Mouse (Mus musculus) forebrain, embryonic 12.5 days (tissue): ENCODE results near the gene Fdx1l. TPM values are rescaled to one million over a fixed set of nuclear protein-coding genes. Genes with fewer than 3 reads are reported as not detected.
"Not testable (repeated sequence)": the region's sequence is repeated elsewhere in the genome, so short reads cannot be mapped to it uniquely, and the experiment has no call there.

Experiments used
- ATAC-seq: fragments of 200-750 bp; cut with Nextera tagmentation; 2 replicates; pipeline ENCODE4 v1.8.0; 2017; ENCODE audit warnings: moderate TSS enrichment; ENCODE audit not compliant: low FRiP score
- H3K27ac ChIP-seq: fragments of 300-500 bp; sonication (generic); 2 replicates; pipeline ENCODE4 v1.5.1; 2016; ENCODE audit warnings: mild to moderate bottlenecking
- H3K27me3 ChIP-seq: fragments of 300-500 bp; sonication (generic); 2 replicates; pipeline ENCODE4 v1.6.1; 2016; ENCODE audit warnings: mild to moderate bottlenecking
- H3K36me3 ChIP-seq: fragments of 300-500 bp; sonication (generic); replicated peaks from 2 replicates; pipeline ENCODE4 v1.6.1; 2016; ENCODE audit warnings: mild to moderate bottlenecking
- H3K4me1 ChIP-seq: fragments of 300-500 bp; sonication (generic); 2 replicates; pipeline ENCODE4 v1.6.1; 2016
- H3K4me2 ChIP-seq: fragments of 300-500 bp; sonication (generic); 2 replicates; pipeline ENCODE4 v1.6.1; 2016; ENCODE audit warnings: mild to moderate bottlenecking, moderate library complexity
- H3K4me3 ChIP-seq: fragments of 300-500 bp; sonication (generic); replicated peaks from 2 replicates; pipeline ENCODE4 v1.5.1; 2016; ENCODE audit warnings: mild to moderate bottlenecking
- H3K9ac ChIP-seq: fragments of 300-500 bp; sonication (generic); 2 replicates; pipeline ENCODE4 v1.6.1; 2016; ENCODE audit warnings: mild to moderate bottlenecking
- H3K9me3 ChIP-seq: fragments of 300-500 bp; sonication (generic); 2 replicates; pipeline ENCODE4 v1.6.1; 2016
- WGBS: fragments of 180-500 bp; shearing (Covaris S2); methylation state at CpG from one replicate; pipeline ENCODE4 v1.1.7; 2016; 5-methylcytosine and 5-hydroxymethylcytosine counted together
- polyA plus RNA-seq: library from polyadenylated mRNA; unstranded; fragments of >200 nt; fragmentation: Nextera tagmentation; extraction: Ambion mirVana; gene quantifications from 2 replicates; pipeline ENCODE4 v1.2.1, GENCODE M21; 2016

Fdx1l gene
- polyA plus RNA-seq, 1 experiment from 2014 or later, result 42.6 TPM

DNA sequence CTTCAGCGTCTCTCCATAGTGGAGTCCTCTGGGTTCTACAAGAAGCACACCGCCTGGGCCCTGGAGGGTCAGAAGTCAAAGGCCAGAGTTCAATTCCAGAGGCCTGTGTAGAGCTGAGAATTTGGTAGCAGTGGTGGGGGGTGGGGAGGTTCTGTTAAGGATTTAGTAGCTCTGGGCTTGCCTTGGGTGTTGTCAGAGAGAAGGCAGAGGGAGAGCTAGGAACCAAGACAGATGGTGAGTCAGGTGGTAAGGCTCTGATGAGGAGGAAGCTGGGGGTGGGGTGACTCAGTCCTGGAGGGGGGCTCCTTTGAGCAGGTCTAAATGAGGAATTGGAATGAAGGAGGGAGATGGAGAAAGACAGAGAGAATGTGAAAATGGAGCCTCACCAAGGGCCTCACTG, 10.5 kb downstream of the Fdx1l start:
- H3K4me2 ChIP-seq, result no peak overlapping the region
- no peaks in the 10 kb centered on the region for H3K4me1 ChIP-seq
- no peaks in the 10 kb centered on the region for H3K27me3 ChIP-seq
- no peaks in the 10 kb centered on the region for H3K9me3 ChIP-seq
- peaks cover 44% of the 10 kb centered on the region for H3K36me3 ChIP-seq
- H3K27ac ChIP-seq, result no peak overlapping the region
- H3K9ac ChIP-seq, result no peak overlapping the region
- no peak overlapping the region for H3K4me3 ChIP-seq
- WGBS, result 81% methylated on average over 2 of the region's 2 CpGs
- no peak for ATAC-seq

DNA sequence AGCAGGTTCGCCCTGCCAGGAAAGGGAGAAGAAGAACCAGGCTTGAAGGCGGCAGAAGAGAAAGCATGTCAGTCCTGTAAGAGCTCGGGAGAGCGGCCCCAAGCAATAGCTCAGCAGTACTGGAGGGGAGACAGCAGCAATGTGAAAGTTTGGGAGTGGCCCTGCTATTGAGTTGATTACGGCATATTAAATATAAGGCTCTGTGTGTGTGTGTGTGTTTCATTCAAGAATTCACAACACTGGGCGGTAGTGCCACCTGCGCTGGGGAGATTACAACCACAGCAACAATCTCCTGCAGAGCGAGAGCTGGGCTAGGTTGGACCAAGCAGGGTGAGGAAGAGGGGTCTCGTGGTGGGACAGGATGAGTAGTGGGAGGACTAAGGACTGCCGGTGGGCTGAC, 21.8 kb downstream of the Fdx1l start:
- no peak for ATAC-seq
- 67% methylated on average over 10 of the region's 10 CpGs for WGBS
- no peaks in the 10 kb centered on the region for H3K9me3 ChIP-seq
- no peak overlapping the region for H3K4me2 ChIP-seq
- H3K36me3 ChIP-seq, result no peaks in the 10 kb centered on the region
- no peak overlapping the region for H3K27ac ChIP-seq
- no peak overlapping the region for H3K4me3 ChIP-seq
- H3K27me3 ChIP-seq, result peaks cover 15% of the 10 kb centered on the region
- H3K9ac ChIP-seq, result no peak overlapping the region
- no peaks in the 10 kb centered on the region for H3K4me1 ChIP-seq

DNA sequence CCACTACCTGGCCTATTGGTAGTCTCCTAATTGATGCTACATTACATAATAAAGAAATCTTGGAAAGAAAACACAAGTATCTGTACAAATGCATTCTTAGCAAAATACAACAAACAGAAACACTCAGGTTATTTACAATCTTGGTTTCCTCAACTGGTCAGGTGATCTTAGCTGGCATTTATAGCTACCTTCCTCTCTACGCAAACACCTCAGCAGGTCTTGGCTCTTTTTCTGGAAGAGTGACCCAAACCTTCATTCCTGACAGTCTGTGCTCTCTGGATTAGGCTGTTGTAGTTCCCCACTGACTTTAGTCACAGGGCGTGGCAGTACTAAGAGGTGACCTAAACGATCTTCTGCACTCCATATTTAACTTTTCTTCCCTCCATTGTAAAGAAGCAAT, 28.2 kb downstream of the Fdx1l start:
- no peaks in the 10 kb centered on the region for H3K9me3 ChIP-seq
- H3K36me3 ChIP-seq, result no peaks in the 10 kb centered on the region
- no peak overlapping the region for H3K4me3 ChIP-seq
- no peak overlapping the region for H3K4me2 ChIP-seq
- peaks cover 25% of the 10 kb centered on the region for H3K27me3 ChIP-seq
- H3K27ac ChIP-seq, result no peak overlapping the region
- WGBS, result 89% methylated on average over 3 of the region's 3 CpGs
- no peak overlapping the region for H3K9ac ChIP-seq
- ATAC-seq, result no peak
- H3K4me1 ChIP-seq, result no peaks in the 10 kb centered on the region

DNA sequence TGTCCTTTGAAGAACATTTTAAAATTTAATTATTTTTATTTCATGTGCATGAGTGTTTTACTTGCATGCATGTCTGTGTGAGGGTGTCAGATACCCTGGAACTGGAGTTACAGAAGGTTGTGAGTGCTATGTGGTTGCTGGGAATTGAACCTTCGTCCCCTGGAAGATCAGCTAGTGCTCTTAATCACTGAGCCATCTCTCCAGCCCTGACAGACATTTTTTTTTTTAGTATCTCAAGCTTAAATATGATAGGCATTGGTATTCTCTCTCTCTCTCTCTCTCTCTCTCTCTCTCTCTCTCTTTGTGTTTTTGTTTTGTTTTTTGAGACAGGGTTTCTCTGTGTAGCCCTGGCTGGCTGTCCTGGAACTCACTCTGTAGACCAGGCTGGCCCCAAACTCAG, 28.6 kb downstream of the Fdx1l start:
- ATAC-seq, H3K27ac ChIP-seq, H3K9ac ChIP-seq, H3K4me1 ChIP-seq, H3K36me3 ChIP-seq, H3K9me3 ChIP-seq, H3K4me2 ChIP-seq, H3K4me3 ChIP-seq: not testable (repeated sequence)
- WGBS, result 56% methylated on average over 1 of the region's 1 CpGs
- H3K27me3 ChIP-seq, result peaks cover 30% of the 10 kb centered on the region

DNA sequence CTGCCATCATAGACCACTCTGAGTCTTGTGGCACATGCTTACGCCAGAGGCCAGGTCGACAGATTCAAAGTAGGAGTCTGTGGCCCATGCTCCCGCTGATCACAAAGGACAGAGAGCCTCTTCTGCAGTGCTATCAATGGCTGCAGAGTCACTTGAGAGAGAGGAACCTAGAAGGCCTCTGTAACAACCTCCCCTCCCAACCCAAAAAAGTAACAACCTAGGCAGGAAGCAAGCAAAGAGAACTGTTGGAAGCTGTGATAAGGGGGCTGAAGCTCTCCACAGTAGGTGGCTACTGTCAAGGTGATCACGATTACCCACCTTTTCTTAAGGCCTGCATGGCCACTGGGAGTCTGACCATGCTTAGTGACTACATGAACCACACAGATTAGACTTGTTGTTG, 29.9 kb downstream of the Fdx1l start:
- H3K27me3 ChIP-seq, result peaks cover 42% of the 10 kb centered on the region
- 90% methylated on average over 4 of the region's 4 CpGs for WGBS
- no peak overlapping the region for H3K4me2 ChIP-seq

DNA sequence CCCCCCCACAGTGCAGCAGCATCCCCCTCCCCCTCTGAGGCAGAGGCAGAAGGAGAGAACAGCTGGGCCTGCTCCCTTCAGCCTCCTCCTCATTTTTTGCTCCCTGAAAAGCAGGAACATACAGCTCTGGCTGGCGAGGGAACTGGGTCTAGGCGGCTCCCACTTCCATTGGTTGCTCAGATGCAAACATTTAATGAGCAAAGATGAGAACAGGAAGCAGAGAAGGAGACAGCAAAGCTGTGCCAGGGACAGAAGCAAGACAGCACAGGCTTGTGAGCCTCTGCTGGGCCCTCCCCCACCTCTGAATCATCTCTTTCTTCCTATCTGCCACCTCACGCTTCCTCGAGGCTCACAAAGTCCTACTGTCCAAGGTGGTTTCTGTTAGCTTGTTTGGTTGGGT, 32.1 kb downstream of the Fdx1l start:
- peaks cover 57% of the 10 kb centered on the region for H3K27me3 ChIP-seq

More for the DNA sequence above, 29.9 kb downstream of the Fdx1l start:
- no peak overlapping the region for H3K9ac ChIP-seq
- H3K27ac ChIP-seq, result no peak overlapping the region
- no peak for ATAC-seq
- no peak overlapping the region for H3K4me3 ChIP-seq
- no peaks in the 10 kb centered on the region; the same call in 1 of the 2 replicates for H3K9me3 ChIP-seq
- H3K4me1 ChIP-seq, result no peaks in the 10 kb centered on the region
- H3K36me3 ChIP-seq, result no peaks in the 10 kb centered on the region

DNA sequence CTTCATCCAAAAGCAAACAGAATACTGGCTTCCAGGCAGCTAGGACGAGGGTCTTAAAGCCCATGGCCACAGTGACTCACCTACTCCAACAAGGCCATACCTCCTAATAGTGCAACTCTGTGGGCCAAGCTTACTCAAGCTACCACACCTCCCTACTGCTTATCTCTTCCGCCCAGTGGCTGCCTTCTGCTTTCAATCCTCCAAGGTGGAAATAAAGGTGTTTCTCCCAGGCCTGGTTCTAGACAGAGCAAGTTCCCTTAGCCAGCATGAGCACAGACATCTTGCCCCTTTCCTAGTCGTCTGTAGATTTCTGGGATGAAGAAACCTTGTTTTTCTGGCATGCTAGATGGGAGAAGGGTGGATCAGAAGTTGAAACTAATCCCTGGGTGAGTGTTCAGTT, 33.6 kb downstream of the Fdx1l start:
- Histone ChIP-seq H3K4me3 (no peak overlapping the region), H3K9me3 (no peaks in the 10 kb centered on the region; the same call in 1 of the 2 replicates), H3K36me3 (no peaks in the 10 kb centered on the region), H3K27ac (no peak overlapping the region), H3K4me2 (no peak overlapping the region), H3K9ac (no peak overlapping the region), H3K27me3 (peaks cover 70% of the 10 kb centered on the region), H3K4me1 (peaks cover 16% of the 10 kb centered on the region)
- ATAC-seq, result no peak
- 79% methylated on average over 3 of the region's 3 CpGs for WGBS

More for the DNA sequence above, 32.1 kb downstream of the Fdx1l start:
- H3K4me1 ChIP-seq, result peaks cover 14% of the 10 kb centered on the region
- H3K27ac ChIP-seq, result no peak overlapping the region
- no peak for ATAC-seq
- H3K36me3 ChIP-seq, result no peaks in the 10 kb centered on the region
- H3K9ac ChIP-seq, result no peak overlapping the region
- WGBS, result 47% methylated on average over 4 of the region's 4 CpGs
- no peak overlapping the region for H3K4me2 ChIP-seq
- no peak overlapping the region for H3K4me3 ChIP-seq
- H3K9me3 ChIP-seq, result no peaks in the 10 kb centered on the region; the same call in 1 of the 2 replicates

DNA sequence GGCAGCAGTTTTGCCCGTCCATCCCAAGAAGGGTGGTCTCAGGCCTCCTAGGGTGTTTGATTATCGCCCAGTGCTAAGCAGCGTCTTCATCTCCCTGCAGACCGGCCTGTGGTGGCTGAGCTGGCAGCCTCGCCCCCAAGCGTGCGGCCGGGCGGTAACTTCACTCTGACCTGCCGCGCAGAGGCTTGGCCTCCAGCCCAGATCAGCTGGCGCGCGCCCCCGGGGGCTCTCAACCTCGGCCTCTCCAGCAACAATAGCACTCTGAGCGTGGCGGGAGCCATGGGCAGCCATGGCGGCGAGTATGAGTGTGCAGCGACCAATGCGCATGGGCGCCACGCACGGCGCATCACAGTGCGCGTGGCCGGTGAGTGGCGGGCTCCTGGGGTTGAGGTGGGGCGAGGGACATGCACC, 35.9 kb downstream of the Fdx1l start:
- no peaks in the 10 kb centered on the region for H3K36me3 ChIP-seq
- H3K4me1 ChIP-seq, result peaks cover 29% of the 10 kb centered on the region
- WGBS, result 1% methylated on average over 31 of the region's 31 CpGs
- H3K27ac ChIP-seq, result no peak overlapping the region
- peak overlapping the region; percentile 37 for H3K4me3 ChIP-seq
- peaks cover 93% of the 10 kb centered on the region for H3K27me3 ChIP-seq
- peak overlapping the region; percentile 53 for H3K4me2 ChIP-seq
- peak; percentile 30; the same call in 1 of the 2 replicates for ATAC-seq
- peak overlapping the region; percentile 25; the same call in 1 of the 2 replicates for H3K9ac ChIP-seq
- H3K9me3 ChIP-seq, result no peaks in the 10 kb centered on the region; the same call in 1 of the 2 replicates

DNA sequence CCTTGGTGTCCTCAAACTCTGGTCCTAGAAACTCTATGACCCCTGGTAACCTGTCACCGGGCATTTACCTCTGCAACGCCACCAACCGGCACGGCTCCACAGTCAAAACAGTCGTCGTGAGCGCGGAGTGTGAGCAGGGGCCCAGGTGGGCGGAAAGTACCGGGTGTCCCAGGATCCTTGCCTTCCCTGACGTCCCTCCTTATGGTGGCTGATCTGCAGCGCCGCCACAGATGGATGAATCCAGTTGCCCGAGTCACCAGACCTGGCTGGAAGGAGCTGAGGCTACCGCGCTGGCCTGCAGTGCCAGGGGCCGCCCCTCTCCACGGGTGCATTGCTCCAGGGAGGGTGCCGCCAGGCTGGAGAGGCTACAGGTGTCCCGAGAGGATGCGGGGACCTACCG, 36.7 kb downstream of the Fdx1l start:
- Histone ChIP-seq H3K27ac (no peak overlapping the region), H3K9ac (no peak overlapping the region), H3K4me3 (peak overlapping the region; percentile 37), H3K27me3 (peaks cover 97% of the 10 kb centered on the region), H3K4me1 (peaks cover 36% of the 10 kb centered on the region), H3K9me3 (no peaks in the 10 kb centered on the region; the same call in 1 of the 2 replicates), H3K4me2 (peak overlapping the region; percentile 53), H3K36me3 (no peaks in the 10 kb centered on the region)
- WGBS, result under 1% methylated on average over 22 of the region's 22 CpGs
- ATAC-seq, result no peak

DNA sequence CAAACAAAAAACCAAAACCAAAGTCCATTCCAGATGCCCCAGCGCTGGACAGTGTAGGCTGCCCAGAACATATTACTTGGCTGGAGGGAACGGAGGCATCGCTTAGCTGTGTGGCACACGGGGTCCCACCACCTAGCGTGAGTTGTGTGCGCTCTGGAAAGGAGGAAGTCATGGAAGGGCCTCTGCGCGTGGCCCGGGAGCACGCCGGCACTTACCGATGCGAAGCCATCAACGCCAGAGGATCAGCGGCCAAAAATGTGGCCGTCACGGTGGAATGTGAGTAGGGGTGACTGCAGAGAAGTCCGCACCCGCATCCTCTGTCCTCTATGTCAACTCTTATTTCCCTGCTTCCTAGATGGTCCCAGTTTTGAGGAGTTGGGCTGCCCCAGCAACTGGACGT, 37.3 kb downstream of the Fdx1l start:
- WGBS, result 7% methylated on average over 20 of the region's 20 CpGs
- Histone ChIP-seq H3K4me3 (peak overlapping the region; percentile 2; the same call in 1 of the 2 replicates), H3K27ac (no peak overlapping the region), H3K4me1 (peaks cover 41% of the 10 kb centered on the region), H3K36me3 (no peaks in the 10 kb centered on the region), H3K4me2 (no peak overlapping the region), H3K9me3 (no peaks in the 10 kb centered on the region; the same call in 1 of the 2 replicates), H3K27me3 (peaks cover 99% of the 10 kb centered on the region), H3K9ac (no peak overlapping the region)
- ATAC-seq, result no peak

DNA sequence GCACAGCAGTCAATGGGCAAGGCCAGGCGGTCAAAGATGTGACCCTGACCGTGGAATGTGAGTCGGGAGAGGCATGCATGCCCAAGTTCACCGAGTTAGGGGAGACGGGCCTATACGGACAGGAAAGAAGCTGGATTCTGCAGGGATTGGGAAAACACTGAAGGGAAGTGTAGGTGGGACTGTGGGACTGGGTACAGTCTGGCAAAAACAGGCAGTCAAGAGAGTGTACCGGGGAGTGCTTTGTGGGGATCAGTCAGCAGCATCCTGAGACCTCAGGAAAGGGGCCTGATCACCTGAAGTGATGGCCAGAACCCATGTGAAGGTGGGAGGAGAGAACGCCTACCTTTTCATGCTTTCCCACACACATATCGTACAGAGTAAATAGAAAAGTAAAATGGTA, 37.8 kb downstream of the Fdx1l start:
- Histone ChIP-seq H3K9me3 (no peaks in the 10 kb centered on the region; the same call in 1 of the 2 replicates), H3K36me3 (no peaks in the 10 kb centered on the region), H3K9ac (no peak overlapping the region), H3K4me3 (no peak overlapping the region), H3K27ac (no peak overlapping the region), H3K27me3 (peaks cover 99% of the 10 kb centered on the region), H3K4me1 (peaks cover 47% of the 10 kb centered on the region), H3K4me2 (no peak overlapping the region)
- WGBS, result 17% methylated on average over 9 of the region's 9 CpGs
- ATAC-seq, result no peak

DNA sequence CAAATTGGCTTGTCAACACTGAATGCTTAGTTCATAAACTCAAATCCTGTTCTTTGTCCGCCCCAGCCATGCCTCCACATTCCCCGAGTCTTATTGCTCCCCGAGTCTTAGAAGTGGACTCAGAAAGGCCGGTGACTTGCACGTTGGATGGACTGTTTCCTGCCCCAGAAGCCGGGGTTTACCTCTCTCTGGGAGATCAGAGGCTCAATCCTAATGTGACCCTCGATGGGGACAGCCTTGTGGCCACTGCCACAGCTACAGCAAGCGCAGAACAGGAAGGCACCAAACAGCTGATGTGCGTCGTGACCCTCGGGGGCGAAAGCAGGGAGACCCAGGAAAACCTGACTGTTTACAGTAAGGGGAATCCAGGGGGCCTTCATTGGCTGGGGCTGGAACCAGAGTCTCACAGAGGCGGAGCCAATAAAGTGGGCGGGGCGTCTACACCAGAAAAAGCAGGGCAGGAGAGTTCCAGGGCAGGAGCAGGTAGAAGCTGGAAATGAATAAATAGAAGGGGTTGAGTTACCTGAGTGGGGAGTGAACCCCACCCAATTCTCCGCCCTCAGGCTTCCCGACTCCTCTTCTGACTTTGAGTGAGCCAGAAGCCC, 38.8 kb downstream of the Fdx1l start:
- Histone ChIP-seq H3K27me3 (peaks cover 99% of the 10 kb centered on the region), H3K27ac (no peak overlapping the region), H3K4me1 (peaks cover 57% of the 10 kb centered on the region), H3K9ac (no peak overlapping the region), H3K4me3 (0 out of 2 replicates have a peak overlapping the region, but pooled peaks have one; percentile 7), H3K36me3 (no peaks in the 10 kb centered on the region), H3K9me3 (no peaks in the 10 kb centered on the region; the same call in 1 of the 2 replicates), H3K4me2 (no peak overlapping the region)
- WGBS, result 3% methylated on average over 17 of the region's 17 CpGs
- no peak for ATAC-seq

DNA sequence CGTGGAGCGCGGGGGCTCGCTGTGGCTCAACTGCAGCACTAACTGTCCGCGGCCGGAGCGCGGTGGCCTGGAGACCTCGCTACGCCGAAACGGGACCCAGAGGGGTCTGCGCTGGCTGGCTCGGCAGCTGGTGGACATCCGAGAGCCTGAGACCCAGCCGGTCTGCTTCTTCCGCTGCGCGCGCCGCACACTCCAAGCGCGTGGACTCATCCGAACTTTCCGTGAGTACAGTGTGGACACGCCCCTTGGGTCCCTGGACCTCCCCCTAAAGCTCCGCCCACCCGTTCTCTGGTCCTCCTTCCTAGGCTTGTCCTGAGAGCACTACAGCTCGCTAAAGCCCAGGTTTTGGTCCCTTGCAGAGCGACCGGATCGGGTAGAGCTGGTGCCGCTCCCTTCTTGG, 40.3 kb downstream of the Fdx1l start:
- under 1% methylated on average over 34 of the region's 34 CpGs for WGBS
- Histone ChIP-seq H3K4me2 (peak overlapping the region; percentile 87), H3K27ac (no peak overlapping the region), H3K4me3 (peak overlapping the region; percentile 46), H3K9me3 (no peaks in the 10 kb centered on the region), H3K9ac (peak overlapping the region; percentile 38; the same call in 1 of the 2 replicates), H3K27me3 (peaks cover 99% of the 10 kb centered on the region), H3K36me3 (no peaks in the 10 kb centered on the region), H3K4me1 (peaks cover 62% of the 10 kb centered on the region)
- peak; percentile 61 for ATAC-seq
